Mouse (Mus musculus): ENCODE data around the gene Efcab3.

- TF ChIP-seq CTCF (IDR thresholded peaks at IDR 0.05; ENCODE audit: insufficient read depth, low read length) (no peak), POLR2A (IDR thresholded peaks at IDR 0.05; ENCODE audit: borderline replicate concordance, extremely low read depth, low read depth, low read length) (no peak)
Measured at GRCm38 (mm10) chr11:105063292-105063691, at the start of gene Efcab3.

Data from lung, adult 2 months (tissue).